8 mouse cellular contexts compared by ENCODE assay signal in genomic region chr10:94688420-94689175, GRCm38 (mm10). TPM values are rescaled to one million over a fixed set of nuclear protein-coding genes. Genes with fewer than 3 reads are reported as not detected.
A peak's percentile ranks its signal among the peaks of the same experiment; 100 is the strongest.
DNase-seq lines count a peak whose midpoint lies in the region; ATAC-seq and TF ChIP-seq lines count a peak whose summit lies in the region.

Gene Cep83, plus strand, starts transcription at chr10:94688654.

- H3K9me3 ChIP-seq in hindbrain, postnatal 0 days (ENCODE audit: low read length): no peaks in the 10 kb centered on the region

- H3K9ac ChIP-seq in hindbrain, postnatal 0 days (replicated peaks; ENCODE audit: low read length): peak within 1 kb of the TSS; percentile 96

- peaks cover 43% of the 10 kb centered on the region for H3K79me2 ChIP-seq in macrophage (ENCODE audit: inconsistent target)

- WGBS in hindbrain, postnatal 0 days: under 1% methylated on average over 60 of the region's 86 CpGs
- WGBS in macrophage (ENCODE audit: missing documents): under 1% methylated on average over 81 of the region's 86 CpGs

- peak within 1 kb of the TSS; percentile 94 for H3K4me2 ChIP-seq in hindbrain, postnatal 0 days (ENCODE audit: low read depth, low read length)

- H3K4me1 ChIP-seq in hindbrain, postnatal 0 days (ENCODE audit: insufficient read depth, low read length): peaks cover 6% of the 10 kb centered on the region; the same call in 1 of the 2 replicates

- intact Hi-C loops in gastrocnemius, adult 2 months (cut with DNase I): no loop called here
- intact Hi-C loops in left cerebral cortex, adult 2 months (cut with DNase I): loop anchor here (1.0 to 5.0 kb wide), 2 partner anchors 66 to 256 kb away; partner anchors contain the start of gene Plxnc1

- H3K4me3 ChIP-seq in gastrocnemius, adult 2 months: peak within 1 kb of the TSS; percentile 85
- peak within 1 kb of the TSS; percentile 95 for H3K4me3 ChIP-seq in hindbrain, postnatal 0 days (ENCODE audit: low read length)
- H3K4me3 ChIP-seq in left cerebral cortex, adult 2 months: peak within 1 kb of the TSS; percentile 100
- peak within 1 kb of the TSS; percentile 81 for H3K4me3 ChIP-seq in macrophage (ENCODE audit: inconsistent target)

- H3K27me3 ChIP-seq in hindbrain, postnatal 0 days (ENCODE audit: insufficient read depth, low read length): no peaks in the 10 kb centered on the region

- peak within 1 kb of the TSS; percentile 95 for H3K27ac ChIP-seq in gastrocnemius, adult 2 months
- H3K27ac ChIP-seq in hindbrain, postnatal 0 days: peak within 1 kb of the TSS; percentile 91
- peak within 1 kb of the TSS; percentile 93 for H3K27ac ChIP-seq in left cerebral cortex, adult 2 months
- H3K27ac ChIP-seq in macrophage: peak within 1 kb of the TSS; percentile 85

- no peaks in the 10 kb centered on the region for H3K36me3 ChIP-seq in hindbrain, postnatal 0 days (ENCODE audit: insufficient read depth, low read length)
- no peaks in the 10 kb centered on the region for H3K36me3 ChIP-seq in macrophage (ENCODE audit: inconsistent target)

- TF ChIP-seq CTCF in gastrocnemius, adult 2 months (IDR thresholded peaks at IDR 0.05): no peak
- TF ChIP-seq CTCF in hindbrain, postnatal 0 days (IDR thresholded peaks at IDR 0.05; ENCODE audit: low read depth): no peak
- TF ChIP-seq CTCF in left cerebral cortex, adult 2 months (IDR thresholded peaks at IDR 0.05): no peak

- peak; percentile 79 for ATAC-seq in activated CD4-positive, CD25-positive, alpha-beta regulatory T cell, adult 4 months
- peak; percentile 79 for ATAC-seq in common myeloid progenitor, adult 5-6 weeks (replicated peaks; ENCODE audit: low read depth, poor library complexity, severe bottlenecking)
- ATAC-seq in hindbrain, postnatal 0 days: peak; percentile 99

- DNase-seq in gastrocnemius, adult 2 months: peak; percentile 97
- peak; percentile 96 for DNase-seq in hindbrain, postnatal 0 days (ENCODE audit: low spot score)
- DNase-seq in left cerebral cortex, adult 2 months (ENCODE audit: extremely low spot score in 1 of 2, low spot score in 2 of 2): peak; percentile 93 to 96
- DNase-seq in retina, postnatal 7 days (ENCODE audit: low read depth, low spot score): peak; percentile 85
- DNase-seq in urinary bladder, adult 18-20 months (ENCODE audit: low spot score in 2 of 2): peak; percentile 90 to 94

RNA-seq across cellular contexts. Expression of gene Cep83, which starts in this region (rescaled TPM):
- polyA plus RNA-seq in activated CD4-positive, CD25-positive, alpha-beta regulatory T cell, adult 4 months (2017; shearing (Covaris generic)): 10 to 100 TPM; 14.3 to 25.1 TPM
- total RNA-seq in common myeloid progenitor, adult 5-6 weeks (2017): 106 and 124 TPM in 2 replicates
- total RNA-seq in gastrocnemius, adult 2 months (2021): 10 to 100 TPM; 18.5 to 19.6 TPM
- 10.8 and 15.4 TPM in 2 replicates for total RNA-seq in hindbrain, postnatal 0 days (2014; rRNA removed)
- 17.5 and 19.2 TPM in 2 replicates for polyA plus RNA-seq in hindbrain, postnatal 0 days (2015; fragmentation: Nextera tagmentation; extraction: Ambion mirVana)
- total RNA-seq in left cerebral cortex, adult 2 months (2021): 10 to 100 TPM; 42.0 to 44.3 TPM
- total RNA-seq in macrophage (2018; cell fraction: chromatin; rRNA removed): 10 to 100 TPM; 26.3 to 87.2 (median 43.4) TPM
- total RNA-seq in macrophage (2018; cell fraction: cytosol; rRNA removed): 10 to 100 TPM; 10.5 to 18.1 (median 13.8) TPM
- 10 to 100 TPM; 23.9 to 68.3 (median 36.6) TPM for total RNA-seq in macrophage (2018; cell fraction: nucleus; rRNA removed)
- polyA plus RNA-seq in macrophage (2018): 10.4 to 20.7 TPM (median 20.2 TPM) in 3 replicates

Comparison
In these comparisons a context has a peak if more than half of its experiments do, and no peak if none do; other contexts are left out.
1. Peak in every context shown above with its lines: DNase-seq, ATAC-seq, H3K4me3 ChIP-seq and H3K27ac ChIP-seq.